Mouse (Mus musculus) cerebellum, adult 2 months (tissue): Measurements from ENCODE around the gene Cep350.

Experiments used
- CTCF ChIP-seq: fragments of 200-500 bp; IDR thresholded peaks from 2 replicates; pipeline ENCODE4 v1.5.1; 2011; ENCODE audit warnings: low read depth, mild to moderate bottlenecking, control low read depth, low read length, moderate library complexity, borderline replicate concordance; ENCODE audit not compliant: insufficient read depth
- POLR2A ChIP-seq: fragments of 200-500 bp; IDR thresholded peaks from 2 replicates; pipeline ENCODE4 v1.6.1; 2011; ENCODE audit warnings: low read length, control low read depth, borderline replicate concordance; ENCODE audit not compliant: insufficient read depth

GRCm38 (mm10) chr1:156002366-156002765 lies 29.3 kb upstream of the Cep350 start:
- no peak for TF ChIP-seq CTCF
- TF ChIP-seq POLR2A: no peak
